Mouse (Mus musculus) MEL (cell line): Measurements from ENCODE around the gene Man1c1. TPM values are rescaled to one million over a fixed set of nuclear protein-coding genes. Genes with fewer than 3 reads are reported as not detected.
A peak's percentile ranks its signal among the peaks of the same experiment; 100 is the strongest.

Experiments used
- DNase-seq: peaks from one replicate; pipeline ENCODE4 v3.0.0; 2011; ENCODE audit warnings: low read depth, low spot score
- H3K27ac ChIP-seq: 2 replicates; pipeline ENCODE4 v1.5.1; 2012; ENCODE audit warnings: low read depth, mild to moderate bottlenecking, control low read depth, low read length, moderate library complexity; ENCODE audit not compliant: control insufficient read depth
- H3K27me3 ChIP-seq, 2 experiments: fragments of 150-350 bp in 1 of 2; sonication (generic) in 1 of 2; 2 replicates each; pipeline ENCODE4 v1.6.1; 2012; ENCODE audit warnings: low read length in 2 of 2, mild to moderate bottlenecking in 2 of 2, improper control_type of control experiment in 1 of 2, moderate library complexity in 1 of 2; ENCODE audit not compliant: insufficient read depth in 2 of 2, control insufficient read depth in 1 of 2
- H3K36me3 ChIP-seq, 2 experiments: 2 replicates each; pipeline ENCODE4 v1.6.1; 2012 to 2014; ENCODE audit warnings: low read length in 2 of 2, improper control_type of control experiment in 1 of 2, inconsistent platforms in 1 of 2, mild to moderate bottlenecking in 1 of 2; ENCODE audit not compliant: insufficient read depth in 2 of 2, control insufficient read depth in 1 of 2
- H3K4me1 ChIP-seq, 2 experiments: fragments of 150-350 bp in 1 of 2; sonication (generic) in 1 of 2; 2 replicates each; pipeline ENCODE4 v1.6.1; 2012; ENCODE audit warnings: low read length in 2 of 2, improper control_type of control experiment in 1 of 2, mild to moderate bottlenecking in 1 of 2; ENCODE audit not compliant: insufficient read depth in 2 of 2, control insufficient read depth in 1 of 2
- H3K4me3 ChIP-seq, 2 experiments: fragments of 150-350 bp in 1 of 2; sonication (generic) in 1 of 2; 2 replicates each; pipeline ENCODE4 v1.5.1; 2012; ENCODE audit warnings: low read depth in 2 of 2, low read length in 2 of 2, mild to moderate bottlenecking in 2 of 2, moderate library complexity in 2 of 2, control low read depth in 1 of 2, improper control_type of control experiment in 1 of 2; ENCODE audit not compliant: control insufficient read depth in 1 of 2, insufficient read depth in 1 of 2
- H3K79me2 ChIP-seq: 2 replicates; pipeline ENCODE4 v1.6.1; 2012; ENCODE audit warnings: mild to moderate bottlenecking, low read length, moderate library complexity; ENCODE audit not compliant: control insufficient read depth, poor library complexity, insufficient read depth
- H3K9ac ChIP-seq: 2 replicates; pipeline ENCODE4 v1.6.1; 2012; ENCODE audit warnings: low read depth, mild to moderate bottlenecking, control low read depth, low read length, moderate library complexity; ENCODE audit not compliant: control insufficient read depth, poor library complexity, severe bottlenecking
- H3K9me3 ChIP-seq: fragments of 150-350 bp; sonication (generic); replicated peaks from 2 replicates; pipeline ENCODE4 v1.6.1; 2012; ENCODE audit warnings: mild to moderate bottlenecking, low read length, improper control_type of control experiment, moderate library complexity; ENCODE audit not compliant: insufficient read depth
- BHLHE40 ChIP-seq: IDR thresholded peaks from 2 replicates; pipeline ENCODE4 v1.6.1; 2012; ENCODE audit warnings: low read depth, mild to moderate bottlenecking, inconsistent platforms, low read length, improper control_type of control experiment, borderline replicate concordance
- CHD1 ChIP-seq: IDR thresholded peaks from 2 replicates; pipeline ENCODE4 v1.6.1; 2012; ENCODE audit warnings: low read depth, mild to moderate bottlenecking, inconsistent platforms, low read length, improper control_type of control experiment
- CHD2 ChIP-seq: IDR thresholded peaks from 2 replicates; pipeline ENCODE4 v1.6.1; 2011; ENCODE audit warnings: low read length, improper control_type of control experiment
- E2F4 ChIP-seq: IDR thresholded peaks from 2 replicates; pipeline ENCODE4 v1.6.1; 2011; ENCODE audit warnings: low read depth, low read length, improper control_type of control experiment, borderline replicate concordance
- EP300 ChIP-seq, 2 experiments: IDR thresholded peaks; 2 replicates each; pipeline ENCODE4 v1.6.1; 2011; ENCODE audit warnings: improper control_type of control experiment in 2 of 2, low read length in 2 of 2, low read depth in 1 of 2, mild to moderate bottlenecking in 1 of 2
- ETS1 ChIP-seq: IDR thresholded peaks from 2 replicates; pipeline ENCODE4 v1.6.1; 2012; ENCODE audit warnings: low read depth, mild to moderate bottlenecking, inconsistent platforms, low read length, improper control_type of control experiment, moderate library complexity
- GABPA ChIP-seq: IDR thresholded peaks from 2 replicates; pipeline ENCODE4 v1.6.1; 2012; ENCODE audit warnings: low read depth, mild to moderate bottlenecking, inconsistent platforms, low read length, improper control_type of control experiment, moderate library complexity
- GATA1 ChIP-seq: IDR thresholded peaks from 2 replicates; pipeline ENCODE4 v1.6.1; 2011; ENCODE audit warnings: low read depth, low read length, improper control_type of control experiment
- HCFC1 ChIP-seq: IDR thresholded peaks from 2 replicates; pipeline ENCODE4 v1.6.1; 2012; ENCODE audit warnings: low read depth, mild to moderate bottlenecking, inconsistent platforms, low read length, improper control_type of control experiment, moderate library complexity
- JUND ChIP-seq: IDR thresholded peaks from 2 replicates; pipeline ENCODE4 v1.6.1; 2011; ENCODE audit warnings: low read depth, mild to moderate bottlenecking, improper control_type of control experiment, low read length
- KAT2A ChIP-seq: conservative IDR thresholded peaks from 2 replicates; pipeline ENCODE4 v1.6.1; 2012; ENCODE audit warnings: low read depth, low read length, improper control_type of control experiment, inconsistent platforms
- MAX ChIP-seq: IDR thresholded peaks from 2 replicates; pipeline ENCODE4 v1.6.1; 2011; ENCODE audit warnings: low read length, improper control_type of control experiment
- MAZ ChIP-seq: IDR thresholded peaks from 2 replicates; pipeline ENCODE4 v1.6.1; 2012; ENCODE audit warnings: low read depth, mild to moderate bottlenecking, inconsistent platforms, low read length, improper control_type of control experiment
- MEF2A ChIP-seq: IDR thresholded peaks from 2 replicates; pipeline ENCODE4 v1.6.1; 2014; ENCODE audit warnings: low read depth, mild to moderate bottlenecking, inconsistent platforms, low read length, improper control_type of control experiment; ENCODE audit not compliant: poor library complexity, insufficient replicate concordance, severe bottlenecking; ENCODE audit errors: extremely low read depth
- MXI1 ChIP-seq: IDR thresholded peaks from 2 replicates; pipeline ENCODE4 v1.6.1; 2011; ENCODE audit warnings: mild to moderate bottlenecking, low read depth, low read length, improper control_type of control experiment
- MYB ChIP-seq: IDR thresholded peaks from 2 replicates; pipeline ENCODE4 v1.6.1; 2011; ENCODE audit warnings: mild to moderate bottlenecking, low read depth, low read length, improper control_type of control experiment
- MYC ChIP-seq: IDR thresholded peaks from 2 replicates; pipeline ENCODE4 v1.6.1; 2011; ENCODE audit warnings: low read depth, mild to moderate bottlenecking, low read length, improper control_type of control experiment, moderate library complexity
- NELFE ChIP-seq: IDR thresholded peaks from 2 replicates; pipeline ENCODE4 v1.6.1; 2011; ENCODE audit warnings: low read depth, low read length, improper control_type of control experiment
- NRF1 ChIP-seq: IDR thresholded peaks from 2 replicates; pipeline ENCODE4 v1.6.1; 2014; ENCODE audit warnings: low read depth, mild to moderate bottlenecking, inconsistent platforms, low read length, improper control_type of control experiment, moderate library complexity; ENCODE audit not compliant: poor library complexity, insufficient read depth, severe bottlenecking
- POLR2A ChIP-seq, 2 experiments: IDR thresholded peaks; 2 replicates each; pipeline ENCODE4 v1.6.1; 2011 to 2012; ENCODE audit warnings: low read length in 2 of 2, mild to moderate bottlenecking in 2 of 2, control low read depth in 1 of 2, improper control_type of control experiment in 1 of 2, low read depth in 1 of 2, moderate library complexity in 1 of 2; ENCODE audit not compliant: control insufficient read depth in 1 of 2, insufficient read depth in 1 of 2, poor library complexity in 1 of 2
- POLR2AphosphoS2 ChIP-seq: IDR thresholded peaks from 2 replicates; pipeline ENCODE4 v1.6.1; 2011; ENCODE audit warnings: low read length, improper control_type of control experiment
- POLR2AphosphoS5 ChIP-seq: IDR thresholded peaks from 2 replicates; pipeline ENCODE4 v1.6.1; 2012; ENCODE audit warnings: low read depth, borderline replicate concordance, mild to moderate bottlenecking, inconsistent platforms, low read length, moderate library complexity, mixed read lengths
- RAD21 ChIP-seq: IDR thresholded peaks from 2 replicates; pipeline ENCODE4 v1.6.1; 2011; ENCODE audit warnings: mild to moderate bottlenecking, low read depth, low read length, improper control_type of control experiment
- RCOR1 ChIP-seq: IDR thresholded peaks from 2 replicates; pipeline ENCODE4 v1.6.1; 2012; ENCODE audit warnings: low read depth, mild to moderate bottlenecking, inconsistent platforms, low read length, improper control_type of control experiment
- SIN3A ChIP-seq: IDR thresholded peaks from 2 replicates; pipeline ENCODE4 v1.6.1; 2012; ENCODE audit warnings: low read length, improper control_type of control experiment, inconsistent platforms
- SMC3 ChIP-seq: IDR thresholded peaks from 2 replicates; pipeline ENCODE4 v1.6.1; 2011; ENCODE audit warnings: low read depth, low read length, improper control_type of control experiment
- TAL1 ChIP-seq: IDR thresholded peaks from 2 replicates; pipeline ENCODE4 v1.6.1; 2012; ENCODE audit warnings: mild to moderate bottlenecking, inconsistent platforms, low read length, moderate library complexity, mixed read lengths
- TBP ChIP-seq: IDR thresholded peaks from 2 replicates; pipeline ENCODE4 v1.8.0; 2011; ENCODE audit warnings: low read depth, low read length, improper control_type of control experiment
- TCF12 ChIP-seq: IDR thresholded peaks from 2 replicates; pipeline ENCODE4 v1.6.1; 2014; ENCODE audit warnings: low read depth, mild to moderate bottlenecking, inconsistent platforms, low read length, improper control_type of control experiment, moderate library complexity
- UBTF ChIP-seq: IDR thresholded peaks from 2 replicates; pipeline ENCODE4 v1.6.1; 2012; ENCODE audit warnings: low read depth, mild to moderate bottlenecking, inconsistent platforms, low read length, improper control_type of control experiment, moderate library complexity, borderline replicate concordance; ENCODE audit not compliant: insufficient read depth
- USF1 ChIP-seq: IDR thresholded peaks from 2 replicates; pipeline ENCODE4 v1.6.1; 2014; ENCODE audit warnings: low read depth, mild to moderate bottlenecking, inconsistent platforms, low read length, improper control_type of control experiment, moderate library complexity
- USF2 ChIP-seq, 2 experiments: IDR thresholded peaks; 2 replicates each; pipeline ENCODE4 v1.6.1; 2011 to 2012; ENCODE audit warnings: improper control_type of control experiment in 2 of 2, low read length in 2 of 2, borderline replicate concordance in 1 of 2, inconsistent platforms in 1 of 2, low read depth in 1 of 2, mild to moderate bottlenecking in 1 of 2; ENCODE audit not compliant: insufficient read depth in 1 of 2
- ZC3H11A ChIP-seq: IDR thresholded peaks from 2 replicates; pipeline ENCODE4 v1.6.1; 2012; ENCODE audit warnings: low read depth, mild to moderate bottlenecking, inconsistent platforms, low read length, improper control_type of control experiment
- ZKSCAN1 ChIP-seq: IDR thresholded peaks from 2 replicates; pipeline ENCODE4 v1.6.1; 2012; ENCODE audit warnings: low read depth, mild to moderate bottlenecking, inconsistent platforms, low read length, improper control_type of control experiment, moderate library complexity
- ZMIZ1 ChIP-seq: IDR thresholded peaks from 2 replicates; pipeline ENCODE4 v1.6.1; 2012; ENCODE audit warnings: low read depth, mild to moderate bottlenecking, inconsistent platforms, low read length, improper control_type of control experiment, moderate library complexity
- ZNF384 ChIP-seq: IDR thresholded peaks from 2 replicates; pipeline ENCODE4 v1.6.1; 2012; ENCODE audit warnings: low read depth, mild to moderate bottlenecking, inconsistent platforms, low read length, improper control_type of control experiment
- polyA plus RNA-seq, 2 experiments: library from polyadenylated mRNA; stranded (reverse) in 1 of 2; unstranded in 1 of 2; fragments of >175 nt in 1 of 2; fragments of >200 nt in 1 of 2; gene quantifications; 2 replicates each; pipeline versions ENCODE4 v1.2.1 to v1.2.4; 2012; ENCODE audit warnings: low replicate concordance in 2 of 2, low read depth in 1 of 2; ENCODE audit not compliant: insufficient read length in 2 of 2, insufficient read depth in 1 of 2, missing spikeins in 1 of 2
- total RNA-seq: library from RNA; depleted of rRNA; stranded (reverse); fragments of 300-350 nt; gene quantifications from 2 replicates; pipeline ENCODE4 v1.2.3, GENCODE M21; 2012

Gene Man1c1
- total and polyA plus RNA-seq, 3 experiments: 1.9 to 5.2 TPM; not detected in 1

DNA sequence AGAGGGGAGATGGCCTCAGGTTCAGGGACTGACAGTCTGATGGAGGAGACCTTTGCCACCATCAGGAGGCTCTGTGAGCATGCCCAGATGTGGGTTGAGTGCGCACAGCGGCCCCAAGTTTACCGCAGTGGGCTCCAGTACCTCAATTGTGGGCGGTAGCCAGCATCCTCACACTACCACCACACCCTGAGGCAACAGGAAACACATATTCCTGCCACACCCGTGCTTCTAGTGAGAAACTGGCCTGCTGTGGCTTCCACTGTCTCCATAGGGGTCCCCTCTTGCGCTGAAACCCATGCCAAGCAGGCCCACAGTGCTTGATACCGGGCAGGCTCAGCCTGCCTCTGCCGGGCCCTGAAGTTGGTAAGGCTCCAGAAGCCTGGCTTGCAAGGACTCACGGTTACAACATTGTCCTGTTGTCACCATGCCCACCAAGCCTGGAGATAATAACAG lies 30.6 kb upstream of the Man1c1 start:
- peaks cover 0 to 18% of the 10 kb centered on the region in 2 experiments; a peak in 2 of 4 replicates for H3K36me3 ChIP-seq
- DNase-seq: peak; percentile 87
- TF ChIP-seq ZNF384 (no peak), ZKSCAN1 (no peak), USF2 (IDR thresholded peaks at IDR 0.05; ENCODE audit: borderline replicate concordance in 1 of 2, insufficient read depth in 1 of 2, low read depth in 1 of 2, low read length in 2 of 2) (no peak), RCOR1 (no peak; the same call in 1 of the 2 replicates), GABPA (no peak), TAL1 (no peak), MAZ (no peak), MXI1 (no peak), EP300 (IDR thresholded peaks at IDR 0.05; ENCODE audit: low read depth in 1 of 2, low read length in 2 of 2) (peak in 1 of 2 experiments; percentile 48; a peak in 2 of 4 replicates), CHD1 (no peak), ZMIZ1 (no peak), CHD2 (no peak), GATA1 (no peak), POLR2AphosphoS2 (no peak), MYB (no peak), USF1 (no peak), ZC3H11A (no peak), JUND (no peak), UBTF (no peak), KAT2A (no peak), TBP (0 out of 2 replicates have a peak, but pooled peaks have one; percentile 11), MYC (no peak), NRF1 (peak; percentile 65), E2F4 (no peak), NELFE (peak; percentile 12; the same call in 1 of the 2 replicates), MAX (0 out of 2 replicates have a peak, but pooled peaks have one; percentile 17), POLR2A (IDR thresholded peaks at IDR 0.05; ENCODE audit: control insufficient read depth in 1 of 2, insufficient read depth in 1 of 2, low read depth in 1 of 2, low read length in 2 of 2, poor library complexity in 1 of 2) (peak; percentile 15 to 60; a peak in 3 of 4 replicates), MEF2A (no peak), SMC3 (no peak), SIN3A (peak; percentile 69; the same call in 1 of the 2 replicates), RAD21 (no peak), HCFC1 (no peak), TCF12 (no peak), BHLHE40 (no peak), ETS1 (no peak), POLR2AphosphoS5 (no peak)
- H3K9me3 ChIP-seq: no peaks in the 10 kb centered on the region
- H3K27me3 ChIP-seq: no peaks in the 10 kb centered on the region
- peak overlapping the region; percentile 62 to 68 for H3K4me3 ChIP-seq
- H3K79me2 ChIP-seq: no peaks in the 10 kb centered on the region; the same call in 1 of the 2 replicates
- peak overlapping the region; percentile 94 for H3K27ac ChIP-seq
- H3K4me1 ChIP-seq: peaks cover 9 to 29% of the 10 kb centered on the region in 2 experiments
- H3K9ac ChIP-seq: peak overlapping the region; percentile 73
